Mouse (Mus musculus) intestine, embryonic 14.5 days (tissue): ENCODE measurements around the gene Otulinl. TPM values are rescaled to one million over a fixed set of nuclear protein-coding genes. Genes with fewer than 3 reads are reported as not detected.

ENCODE experiments used
- ATAC-seq: fragments of 200-750 bp; cut with Nextera tagmentation; replicated peaks from 2 replicates; pipeline ENCODE4 v1.8.0; 2017; ENCODE audit warnings: low read depth, moderate number of reproducible peaks, moderate TSS enrichment, moderate library complexity; ENCODE audit not compliant: low FRiP score, low TSS enrichment
- DNase-seq: peaks from one replicate; pipeline ENCODE4 v3.0.0-alpha.2; 2018; ENCODE audit warnings: low spot score
- H3K27ac ChIP-seq: fragments of 300-500 bp; sonication (generic); 2 replicates; pipeline ENCODE4 v1.5.1; 2014; ENCODE audit warnings: low read depth, mild to moderate bottlenecking, control low read depth
- H3K27me3 ChIP-seq: fragments of 300-500 bp; sonication (generic); replicated peaks from 2 replicates; pipeline ENCODE4 v1.6.1; 2014; ENCODE audit warnings: low read length, control low read depth; ENCODE audit not compliant: control insufficient read depth, insufficient read depth
- H3K36me3 ChIP-seq: fragments of 300-500 bp; sonication (generic); 2 replicates; pipeline ENCODE4 v1.6.1; 2014; ENCODE audit warnings: low read length, control low read depth; ENCODE audit not compliant: control insufficient read depth, insufficient read depth
- H3K4me1 ChIP-seq: fragments of 300-500 bp; sonication (generic); replicated peaks from 2 replicates; pipeline ENCODE4 v1.6.1; 2014; ENCODE audit warnings: low read length, control low read depth, mixed read lengths; ENCODE audit not compliant: control insufficient read depth, insufficient read depth
- H3K4me2 ChIP-seq: fragments of 300-500 bp; sonication (generic); 2 replicates; pipeline ENCODE4 v1.6.1; 2014; ENCODE audit warnings: low read length
- H3K4me3 ChIP-seq: fragments of 300-500 bp; sonication (generic); 2 replicates; pipeline ENCODE4 v1.5.1; 2014; ENCODE audit warnings: low read depth, low read length, control low read depth, mixed read lengths
- H3K9ac ChIP-seq: fragments of 300-500 bp; sonication (generic); 2 replicates; pipeline ENCODE4 v1.6.1; 2014; ENCODE audit warnings: mild to moderate bottlenecking, low read length
- H3K9me3 ChIP-seq: fragments of 300-500 bp; sonication (generic); 2 replicates; pipeline ENCODE4 v1.6.1; 2016; ENCODE audit warnings: low read length, control low read depth; ENCODE audit not compliant: control insufficient read depth
- WGBS: fragments of 180-500 bp; shearing (Covaris S2); extraction: QIAGEN DNeasy Blood & Tissue Kit; methylation state at CpG from one replicate; pipeline ENCODE4 v1.1.7; 2014; 5-methylcytosine and 5-hydroxymethylcytosine counted together
- polyA plus RNA-seq: library from polyadenylated mRNA; unstranded; fragments of >200 nt; fragmentation: Nextera tagmentation; extraction: Ambion mirVana; gene quantifications from 2 replicates; pipeline ENCODE4 v1.2.1, GENCODE M21; 2014

Otulinl gene
- polyA plus RNA-seq, 1 experiment from 2014 or later = 7.4 TPM

GRCm38 (mm10) chr15:27625014-27625889 is 56.1 kb downstream of the Otulinl start:
- Histone ChIP-seq H3K27ac (no peak overlapping the region), H3K36me3 (peaks cover 21% of the 10 kb centered on the region), H3K4me3 (no peak overlapping the region), H3K9ac (no peak overlapping the region), H3K4me2 (no peak overlapping the region), H3K9me3 (no peaks in the 10 kb centered on the region), H3K4me1 (peaks cover 14% of the 10 kb centered on the region), H3K27me3 (no peaks in the 10 kb centered on the region)
- no peak for ATAC-seq
- no peak for DNase-seq
- WGBS = 88% methylated on average over 13 of the region's 13 CpGs

- Histone ChIP-seq H3K4me3 (no peak overlapping the region), H3K27ac (no peak overlapping the region), H3K9ac (no peak overlapping the region), H3K36me3 (peaks cover 33% of the 10 kb centered on the region), H3K27me3 (no peaks in the 10 kb centered on the region), H3K4me1 (no peaks in the 10 kb centered on the region), H3K9me3 (no peaks in the 10 kb centered on the region), H3K4me2 (no peak overlapping the region)
- WGBS = 87% methylated on average over 6 of the region's 6 CpGs
- no peak for DNase-seq
- ATAC-seq = no peak
Measured at GRCm38 (mm10) chr15:27623286-27623685, 58.1 kb downstream of the Otulinl start.

GRCm38 (mm10) chr15:27620475-27621185 is 60.7 kb downstream of the Otulinl start:
- Histone ChIP-seq H3K36me3 (peaks cover 40% of the 10 kb centered on the region), H3K27ac (no peak overlapping the region), H3K9me3 (no peaks in the 10 kb centered on the region), H3K4me3 (no peak overlapping the region), H3K27me3 (no peaks in the 10 kb centered on the region), H3K9ac (no peak overlapping the region), H3K4me2 (no peak overlapping the region), H3K4me1 (no peaks in the 10 kb centered on the region)
- 79% methylated on average over 6 of the region's 6 CpGs for WGBS
- ATAC-seq (no peak), DNase-seq (no peak)

GRCm38 (mm10) chr15:27619683-27620082 is 61.7 kb downstream of the Otulinl start:
- WGBS = 69% methylated on average over 3 of the region's 3 CpGs
- H3K4me2 ChIP-seq = no peak overlapping the region
- no peaks in the 10 kb centered on the region for H3K9me3 ChIP-seq
- H3K27ac ChIP-seq = no peak overlapping the region
- no peaks in the 10 kb centered on the region for H3K27me3 ChIP-seq
- no peak overlapping the region for H3K4me3 ChIP-seq
- DNase-seq = no peak
- no peak overlapping the region for H3K9ac ChIP-seq
- peak; percentile 72; the same call in 1 of the 2 replicates for ATAC-seq
- peaks cover 48% of the 10 kb centered on the region for H3K36me3 ChIP-seq
- no peaks in the 10 kb centered on the region for H3K4me1 ChIP-seq

GRCm38 (mm10) chr15:27618778-27619533 is 62.4 kb downstream of the Otulinl start:
- Histone ChIP-seq H3K4me1 (no peaks in the 10 kb centered on the region), H3K4me3 (no peak overlapping the region), H3K36me3 (peaks cover 50% of the 10 kb centered on the region), H3K9me3 (no peaks in the 10 kb centered on the region), H3K27me3 (no peaks in the 10 kb centered on the region), H3K9ac (no peak overlapping the region), H3K27ac (no peak overlapping the region), H3K4me2 (no peak overlapping the region)
- ATAC-seq (no peak), DNase-seq (no peak)
- WGBS = 71% methylated on average over 6 of the region's 6 CpGs

- H3K27ac ChIP-seq = no peak overlapping the region
- no peak for DNase-seq
- no peak overlapping the region for H3K4me2 ChIP-seq
- peaks cover 43% of the 10 kb centered on the region for H3K36me3 ChIP-seq
- WGBS = 84% methylated on average over 3 of the region's 3 CpGs
- no peak overlapping the region for H3K9ac ChIP-seq
- ATAC-seq = no peak
- H3K9me3 ChIP-seq = no peaks in the 10 kb centered on the region
- no peaks in the 10 kb centered on the region for H3K4me1 ChIP-seq
- no peak overlapping the region for H3K4me3 ChIP-seq
- no peaks in the 10 kb centered on the region for H3K27me3 ChIP-seq
Measured at GRCm38 (mm10) chr15:27617227-27617626, 64.2 kb downstream of the Otulinl start.

GRCm38 (mm10) chr15:27616159-27616558 is 65.2 kb downstream of the Otulinl start:
- no peak overlapping the region for H3K9ac ChIP-seq
- H3K27ac ChIP-seq = no peak overlapping the region
- H3K9me3 ChIP-seq = no peaks in the 10 kb centered on the region
- H3K36me3 ChIP-seq = peaks cover 44% of the 10 kb centered on the region
- WGBS = 82% methylated on average over 4 of the region's 4 CpGs
- H3K4me3 ChIP-seq = no peak overlapping the region
- ATAC-seq = no peak
- no peak for DNase-seq
- H3K4me1 ChIP-seq = no peaks in the 10 kb centered on the region
- H3K4me2 ChIP-seq = no peak overlapping the region
- H3K27me3 ChIP-seq = no peaks in the 10 kb centered on the region

GRCm38 (mm10) chr15:27613255-27613654 is 68.1 kb downstream of the Otulinl start:
- Histone ChIP-seq H3K9ac (no peak overlapping the region), H3K4me1 (peaks cover 8% of the 10 kb centered on the region), H3K36me3 (peaks cover 45% of the 10 kb centered on the region), H3K4me2 (no peak overlapping the region), H3K9me3 (no peaks in the 10 kb centered on the region), H3K27ac (no peak overlapping the region), H3K27me3 (no peaks in the 10 kb centered on the region), H3K4me3 (no peak overlapping the region)
- DNase-seq (no peak), ATAC-seq (0 out of 2 replicates have a peak, but pooled peaks have one; percentile 32)
- WGBS = 95% methylated on average over 4 of the region's 4 CpGs
